In the genomic region with DNA sequence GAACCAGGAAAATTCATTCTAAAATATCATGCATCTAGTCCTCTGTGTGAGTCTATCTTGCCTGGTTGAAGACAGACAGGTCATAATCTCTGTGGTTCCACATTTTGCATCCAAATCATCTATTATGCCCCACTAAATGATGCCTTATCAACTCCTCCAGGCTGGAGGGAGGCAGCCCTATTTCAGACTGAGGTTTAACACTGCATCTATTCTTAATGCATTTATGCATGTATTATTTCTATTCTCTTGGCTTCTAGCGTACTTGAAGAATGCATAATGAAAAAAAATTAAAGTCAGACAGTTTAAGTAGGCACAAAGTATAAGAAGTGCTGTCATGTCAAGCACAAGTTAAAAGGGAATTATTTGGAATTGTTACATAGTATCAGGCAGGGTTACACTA, we compare ENCODE assay signal across 22 mouse cellular contexts.
DNase-seq lines count a peak whose midpoint lies in the region; ATAC-seq and TF ChIP-seq lines count a peak whose summit lies in the region.
"Had no signal": no experiment of that assay in that cellular context is flagged by ENCODE, and none has a peak within 500 bp of the region (broad histone marks: within the 10 kb centered on the region; RNA-seq: fewer than 3 reads in every experiment).

No protein-coding gene starts in this region.

- H3K4me2 ChIP-seq in forebrain, embryonic 13.5 days, result no peak overlapping the region
- H3K4me2 ChIP-seq in forebrain, embryonic 12.5 days, result no peak overlapping the region
- no peak overlapping the region for H3K4me2 ChIP-seq in midbrain, embryonic 13.5 days (replicated peaks)
- H3K4me2 ChIP-seq in midbrain, postnatal 0 days (ENCODE audit: low read depth, low read length, poor library complexity, severe bottlenecking), result no peak overlapping the region
- H3K4me2 ChIP-seq: heart, embryonic 12.5 days; heart, embryonic 15.5 days; hindbrain, embryonic 13.5 days; intestine, embryonic 15.5 days had no signal

- H3K9me3 ChIP-seq in forebrain, embryonic 13.5 days (replicated peaks), result no peaks in the 10 kb centered on the region
- no peaks in the 10 kb centered on the region for H3K9me3 ChIP-seq in forebrain, embryonic 12.5 days
- H3K9me3 ChIP-seq in midbrain, embryonic 13.5 days, result no peaks in the 10 kb centered on the region
- no peaks in the 10 kb centered on the region for H3K9me3 ChIP-seq in midbrain, postnatal 0 days (ENCODE audit: low read length)
- H3K9me3 ChIP-seq: heart, embryonic 12.5 days; heart, embryonic 15.5 days; hindbrain, embryonic 10.5 days; hindbrain, embryonic 13.5 days; intestine, embryonic 15.5 days had no signal

- H3K36me3 ChIP-seq in forebrain, embryonic 13.5 days (ENCODE audit: poor library complexity, severe bottlenecking), result no peaks in the 10 kb centered on the region
- H3K36me3 ChIP-seq in forebrain, embryonic 12.5 days (replicated peaks), result no peaks in the 10 kb centered on the region
- H3K36me3 ChIP-seq in midbrain, embryonic 13.5 days, result no peaks in the 10 kb centered on the region
- H3K36me3 ChIP-seq in midbrain, postnatal 0 days (ENCODE audit: insufficient read depth, low read length), result no peaks in the 10 kb centered on the region
- H3K36me3 ChIP-seq: heart, embryonic 12.5 days; heart, embryonic 15.5 days; hindbrain, embryonic 10.5 days; hindbrain, embryonic 13.5 days; intestine, embryonic 15.5 days had no signal

- no peak overlapping the region for H3K9ac ChIP-seq in forebrain, embryonic 13.5 days
- H3K9ac ChIP-seq in forebrain, embryonic 12.5 days, result no peak overlapping the region
- H3K9ac ChIP-seq in midbrain, embryonic 13.5 days (replicated peaks), result no peak overlapping the region
- no peak overlapping the region for H3K9ac ChIP-seq in midbrain, postnatal 0 days (replicated peaks; ENCODE audit: low read length, poor library complexity, severe bottlenecking)
- H3K9ac ChIP-seq: heart, embryonic 12.5 days; heart, embryonic 15.5 days; hindbrain, embryonic 13.5 days; intestine, embryonic 15.5 days had no signal

- H3K27ac ChIP-seq in forebrain, embryonic 13.5 days, result no peak overlapping the region
- H3K27ac ChIP-seq in forebrain, embryonic 12.5 days, result no peak overlapping the region
- H3K27ac ChIP-seq in midbrain, embryonic 13.5 days, result no peak overlapping the region
- no peak overlapping the region for H3K27ac ChIP-seq in midbrain, postnatal 0 days (ENCODE audit: low read depth, low read length)
- H3K27ac ChIP-seq: heart, embryonic 15.5 days; hindbrain, embryonic 10.5 days; hindbrain, embryonic 13.5 days; intestine, embryonic 15.5 days had no signal

- no peaks in the 10 kb centered on the region for H3K27me3 ChIP-seq in forebrain, embryonic 13.5 days
- H3K27me3 ChIP-seq in forebrain, embryonic 12.5 days, result no peaks in the 10 kb centered on the region
- no peaks in the 10 kb centered on the region for H3K27me3 ChIP-seq in midbrain, embryonic 13.5 days
- H3K27me3 ChIP-seq in midbrain, postnatal 0 days (ENCODE audit: insufficient read depth, low read length), result no peaks in the 10 kb centered on the region
- H3K27me3 ChIP-seq: heart, embryonic 12.5 days; heart, embryonic 15.5 days; hindbrain, embryonic 13.5 days; intestine, embryonic 15.5 days had no signal

- TF ChIP-seq POLR2A in brain, embryonic 14.5 days (IDR thresholded peaks at IDR 0.05; ENCODE audit: borderline replicate concordance, extremely low read depth, insufficient read depth, insufficient read length, poor library complexity, severe bottlenecking), result no peak

- H3K4me1 ChIP-seq in forebrain, embryonic 13.5 days, result no peaks in the 10 kb centered on the region
- H3K4me1 ChIP-seq in forebrain, embryonic 12.5 days, result no peaks in the 10 kb centered on the region
- H3K4me1 ChIP-seq in midbrain, embryonic 13.5 days (replicated peaks), result no peaks in the 10 kb centered on the region
- no peaks in the 10 kb centered on the region for H3K4me1 ChIP-seq in midbrain, postnatal 0 days (ENCODE audit: insufficient read depth, low read length)
- H3K4me1 ChIP-seq: heart, embryonic 12.5 days; heart, embryonic 15.5 days; hindbrain, embryonic 10.5 days; hindbrain, embryonic 13.5 days; intestine, embryonic 15.5 days had no signal

- no peak for TF ChIP-seq CTCF in midbrain, postnatal 0 days (IDR thresholded peaks at IDR 0.05)
- TF ChIP-seq CTCF in brain, embryonic 14.5 days (IDR thresholded peaks at IDR 0.05; ENCODE audit: borderline replicate concordance, extremely low read depth, insufficient read depth, insufficient read length), result no peak

- 0 out of 2 replicates have a peak, but pooled peaks have one; percentile 43 for ATAC-seq in forebrain, embryonic 13.5 days
- ATAC-seq in forebrain, embryonic 12.5 days (ENCODE audit: low FRiP score), result no peak
- 0 out of 2 replicates have a peak, but pooled peaks have one; percentile 37 for ATAC-seq in midbrain, embryonic 13.5 days
- no peak for ATAC-seq in midbrain, postnatal 0 days (ENCODE audit: low FRiP score)
- ATAC-seq: activated CD4-positive, CD25-positive, alpha-beta regulatory T cell, adult 4 months; hindbrain, embryonic 16.5 days; intestine, embryonic 15.5 days had no signal

- WGBS in forebrain, embryonic 13.5 days, result 63% methylated on average over 1 of the region's 1 CpGs
- WGBS in forebrain, embryonic 12.5 days, result 71% methylated on average over 1 of the region's 1 CpGs
- WGBS in midbrain, embryonic 13.5 days, result 50% methylated on average over 1 of the region's 1 CpGs
- WGBS in midbrain, postnatal 0 days, result 41% methylated on average over 1 of the region's 1 CpGs

- no peak for DNase-seq in midbrain, postnatal 0 days (ENCODE audit: low spot score)
- DNase-seq in brain, embryonic 14.5 days (ENCODE audit: low read depth), result peak; percentile 46
- no peak for DNase-seq in right cerebral cortex, postnatal 4 days
- DNase-seq: adrenal gland, adult 8-10 months; adrenal gland, postnatal 25 days; cerebellum, adult 18-20 months; cerebellum, adult 9-10 months; cerebellum, postnatal 14 days; gastrocnemius, postnatal 25 days; heart, adult 18-20 months; heart, postnatal 10 days; heart, postnatal 36 days had no signal

- no peak overlapping the region for H3K4me3 ChIP-seq in forebrain, embryonic 13.5 days
- H3K4me3 ChIP-seq in forebrain, embryonic 12.5 days (replicated peaks), result no peak overlapping the region
- no peak overlapping the region for H3K4me3 ChIP-seq in midbrain, embryonic 13.5 days (replicated peaks)
- H3K4me3 ChIP-seq in midbrain, postnatal 0 days (ENCODE audit: low read depth, low read length), result no peak overlapping the region
- H3K4me3 ChIP-seq: heart, embryonic 12.5 days; heart, embryonic 15.5 days; hindbrain, embryonic 10.5 days; hindbrain, embryonic 13.5 days; intestine, embryonic 15.5 days had no signal

Comparison
In these comparisons a context has a peak if more than half of its experiments do, and no peak if none do; other contexts are left out.
1. ATAC-seq: peak in forebrain, embryonic 13.5 days (single experiment) and midbrain, embryonic 13.5 days (single experiment); none in forebrain, embryonic 12.5 days (single experiment) and midbrain, postnatal 0 days (single experiment).